Mouse (Mus musculus) forebrain, embryonic 14.5 days (tissue): ENCODE results near the gene Ccdc194. TPM values are rescaled to one million over a fixed set of nuclear protein-coding genes. Genes with fewer than 3 reads are reported as not detected.

Experiments used
- ATAC-seq: fragments of 200-750 bp; cut with Nextera tagmentation; 2 replicates; pipeline ENCODE4 v1.8.0; 2017; ENCODE audit warnings: mild to moderate bottlenecking, moderate library complexity
- DNase-seq: peaks from one replicate; pipeline ENCODE4 v3.0.0-alpha.2; 2015; ENCODE audit warnings: low spot score
- H3K27ac ChIP-seq: fragments of 300-500 bp; sonication (generic); 2 replicates; pipeline ENCODE4 v1.5.1; 2014; ENCODE audit warnings: low read depth, mild to moderate bottlenecking, control low read depth, low read length, moderate library complexity
- H3K27me3 ChIP-seq: fragments of 300-500 bp; sonication (generic); replicated peaks from 2 replicates; pipeline ENCODE4 v1.6.1; 2014; ENCODE audit warnings: low read length, control low read depth, mixed read lengths; ENCODE audit not compliant: control insufficient read depth, insufficient read depth
- H3K36me3 ChIP-seq: fragments of 300-500 bp; sonication (generic); 2 replicates; pipeline ENCODE4 v1.6.1; 2014; ENCODE audit warnings: low read length, control low read depth; ENCODE audit not compliant: control insufficient read depth, insufficient read depth
- H3K4me1 ChIP-seq: fragments of 300-500 bp; sonication (generic); 2 replicates; pipeline ENCODE4 v1.6.1; 2014; ENCODE audit warnings: antibody characterized with exemption, low read length, control low read depth; ENCODE audit not compliant: control insufficient read depth, insufficient read depth
- H3K4me2 ChIP-seq: fragments of 300-500 bp; sonication (generic); 2 replicates; pipeline ENCODE4 v1.6.1; 2014; ENCODE audit warnings: mild to moderate bottlenecking, control low read depth, low read length
- H3K4me3 ChIP-seq: fragments of 300-500 bp; sonication (generic); 2 replicates; pipeline ENCODE4 v1.5.1; 2014; ENCODE audit warnings: low read depth, low read length, control low read depth
- H3K9ac ChIP-seq: fragments of 300-500 bp; sonication (generic); 2 replicates; pipeline ENCODE4 v1.6.1; 2014; ENCODE audit warnings: mild to moderate bottlenecking, low read length, control low read depth, moderate library complexity
- H3K9me3 ChIP-seq: fragments of 300-500 bp; sonication (generic); replicated peaks from 2 replicates; pipeline ENCODE4 v1.6.1; 2016; ENCODE audit warnings: low read length, control low read depth, mixed read lengths; ENCODE audit not compliant: control insufficient read depth
- WGBS: fragments of 180-500 bp; shearing (Covaris S2); extraction: QIAGEN DNeasy Blood & Tissue Kit; methylation state at CpG from one replicate; pipeline ENCODE4 v1.1.7; 2014; 5-methylcytosine and 5-hydroxymethylcytosine counted together
- polyA plus RNA-seq: library from polyadenylated mRNA; unstranded; fragments of >200 nt; fragmentation: Nextera tagmentation; extraction: Ambion mirVana; gene quantifications from 2 replicates; pipeline ENCODE4 v1.2.1, GENCODE M21; 2014

Ccdc194 gene
- polyA plus RNA-seq, 1 experiment from 2014 or later, result 0.13 TPM

DNA sequence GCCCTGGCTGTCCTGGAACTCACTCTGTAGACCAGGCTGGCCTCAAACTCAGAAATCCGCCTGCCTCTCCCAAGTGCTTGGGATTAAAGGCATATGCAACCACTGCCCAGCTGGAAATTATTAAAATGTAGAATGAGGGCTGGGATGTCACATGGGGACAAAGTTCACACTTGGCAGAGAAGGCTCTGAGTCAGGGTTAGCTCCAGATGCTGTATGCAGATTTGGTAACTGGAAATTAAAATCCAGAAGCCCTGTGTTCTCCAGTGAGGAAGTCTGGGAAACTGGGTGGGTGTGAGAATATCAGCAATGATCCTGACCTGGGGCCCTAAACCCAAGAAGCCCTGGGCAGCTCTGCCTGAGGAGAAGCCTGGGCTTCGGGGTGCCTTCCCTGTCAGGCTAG lies 16.2 kb downstream of the Ccdc194 start:
- no peak for DNase-seq

DNA sequence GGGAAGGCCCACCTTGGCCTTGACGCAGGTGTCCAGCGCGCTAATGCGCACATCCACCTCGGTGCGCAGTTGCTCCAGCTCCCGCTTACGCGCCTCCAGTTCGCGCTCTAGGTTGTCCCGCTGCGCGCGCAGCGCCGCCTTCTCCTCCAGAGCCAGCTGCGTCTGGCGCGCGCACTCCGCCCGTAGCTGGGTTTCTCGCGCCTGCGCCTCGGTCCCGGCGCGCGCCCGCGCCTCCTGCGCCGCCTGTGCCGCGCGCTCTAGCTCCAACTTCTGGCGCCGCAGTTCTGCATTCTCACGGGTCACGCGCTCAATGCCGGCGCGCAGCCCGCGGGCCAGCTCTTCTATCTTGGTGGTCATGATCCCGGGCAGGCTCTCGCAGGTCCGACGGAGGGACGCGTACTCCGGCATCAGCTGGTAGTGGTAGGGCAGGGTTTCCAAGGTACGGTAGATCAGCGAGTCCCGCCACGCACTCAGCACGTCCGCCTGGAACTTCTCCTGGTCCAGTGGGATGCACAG lies 17.9 kb downstream of the Ccdc194 start:
- H3K4me2 ChIP-seq, result peak overlapping the region; percentile 56
- peak overlapping the region; percentile 45 for H3K9ac ChIP-seq
- H3K4me1 ChIP-seq, result no peaks in the 10 kb centered on the region
- peak overlapping the region; percentile 29 for H3K4me3 ChIP-seq
- no peaks in the 10 kb centered on the region for H3K36me3 ChIP-seq
- H3K27me3 ChIP-seq, result peaks cover 32% of the 10 kb centered on the region
- no peak overlapping the region for H3K27ac ChIP-seq
- peak; percentile 90 for ATAC-seq
- WGBS, result 0% methylated on average over 59 of the region's 61 CpGs
- no peaks in the 10 kb centered on the region for H3K9me3 ChIP-seq
- DNase-seq, result peak; percentile 94

More for the DNA sequence above, 16.2 kb downstream of the Ccdc194 start:
- H3K9me3 ChIP-seq, result no peaks in the 10 kb centered on the region
- H3K4me1 ChIP-seq, result no peaks in the 10 kb centered on the region
- H3K4me2 ChIP-seq, result no peak overlapping the region
- ATAC-seq, result no peak
- 63% methylated on average over 2 of the region's 2 CpGs for WGBS
- H3K27ac ChIP-seq, result no peak overlapping the region
- H3K4me3 ChIP-seq, result no peak overlapping the region
- no peak overlapping the region for H3K9ac ChIP-seq
- H3K36me3 ChIP-seq, result no peaks in the 10 kb centered on the region
- H3K27me3 ChIP-seq, result peaks cover 32% of the 10 kb centered on the region

DNA sequence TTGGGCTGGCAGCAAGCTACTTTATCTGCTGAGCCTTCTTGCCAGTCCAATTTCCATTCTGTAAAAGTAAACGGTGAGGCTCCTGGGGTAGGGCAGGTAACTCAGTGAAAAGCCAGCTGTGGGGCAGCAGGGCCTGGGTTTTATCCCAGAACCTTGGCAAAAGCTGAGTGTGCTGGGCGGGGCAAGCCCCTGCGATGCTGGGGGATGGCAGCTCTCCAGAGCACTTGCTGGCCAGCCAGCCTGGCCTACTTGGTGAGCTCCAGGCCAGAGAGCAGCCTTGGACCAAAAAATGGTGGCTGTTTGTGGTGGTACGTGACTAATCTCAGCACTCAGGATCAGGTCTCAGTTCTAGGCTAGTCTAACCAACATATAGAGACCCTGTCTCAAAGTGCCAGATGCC lies 19.5 kb downstream of the Ccdc194 start:
- no peak overlapping the region for H3K27ac ChIP-seq
- H3K27me3 ChIP-seq, result peaks cover 32% of the 10 kb centered on the region
- H3K4me2 ChIP-seq, result no peak overlapping the region
- no peaks in the 10 kb centered on the region for H3K9me3 ChIP-seq
- no peaks in the 10 kb centered on the region for H3K36me3 ChIP-seq
- no peak overlapping the region for H3K4me3 ChIP-seq
- H3K4me1 ChIP-seq, result no peaks in the 10 kb centered on the region
- ATAC-seq (no peak), DNase-seq (no peak)
- no peak overlapping the region for H3K9ac ChIP-seq
- 82% methylated on average over 4 of the region's 4 CpGs for WGBS

DNA sequence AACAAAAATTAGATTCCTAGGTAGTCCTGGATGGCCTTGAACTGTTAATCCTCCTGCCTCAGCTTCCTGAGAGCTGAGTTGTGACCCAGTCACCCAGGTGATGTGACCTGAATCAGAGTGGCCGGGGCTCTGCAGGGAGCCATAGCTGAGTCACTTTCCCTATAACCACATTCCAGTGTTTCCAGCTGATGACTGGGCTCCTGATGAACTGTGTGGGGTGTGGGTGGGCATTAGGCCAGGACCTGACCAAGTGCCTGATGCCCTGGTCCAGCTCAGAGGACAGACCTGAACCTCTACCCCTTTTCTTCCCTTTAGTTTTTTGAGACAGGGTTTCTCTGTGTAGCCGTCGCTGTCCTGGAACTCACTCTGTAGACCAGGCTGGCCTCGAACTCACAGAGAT lies 20.2 kb downstream of the Ccdc194 start:
- H3K4me3 ChIP-seq, result no peak overlapping the region
- no peak overlapping the region for H3K27ac ChIP-seq
- 89% methylated on average over 4 of the region's 4 CpGs for WGBS

DNA sequence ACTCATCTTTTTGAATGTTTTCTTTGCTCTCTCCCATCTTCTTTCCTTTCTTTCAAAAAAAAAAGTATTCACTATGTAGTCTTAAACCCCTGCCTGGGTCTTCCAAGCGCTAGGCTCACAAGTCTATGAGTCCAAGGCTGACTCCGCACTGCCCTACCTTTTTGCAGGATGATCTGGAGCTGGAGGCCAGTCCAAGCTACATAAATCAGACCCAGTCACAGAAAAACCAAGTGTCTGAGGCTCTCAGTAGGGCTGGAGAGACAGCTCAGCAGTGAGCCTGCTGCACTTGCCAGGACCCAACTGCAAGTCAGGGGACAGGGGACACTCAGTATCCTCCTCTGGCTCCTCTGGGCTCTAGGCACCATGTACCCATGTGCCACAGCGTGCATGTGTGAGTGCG lies 21.2 kb downstream of the Ccdc194 start:
- H3K4me3 ChIP-seq, result no peak overlapping the region
- H3K9ac ChIP-seq, result no peak overlapping the region
- no peak overlapping the region for H3K27ac ChIP-seq
- H3K4me1 ChIP-seq, result no peaks in the 10 kb centered on the region
- peaks cover 32% of the 10 kb centered on the region for H3K27me3 ChIP-seq
- no peaks in the 10 kb centered on the region for H3K36me3 ChIP-seq
- no peak overlapping the region for H3K4me2 ChIP-seq
- WGBS, result 90% methylated on average over 4 of the region's 4 CpGs
- no peaks in the 10 kb centered on the region for H3K9me3 ChIP-seq
- DNase-seq (no peak), ATAC-seq (no peak)

More for the DNA sequence above, 20.2 kb downstream of the Ccdc194 start:
- no peak overlapping the region for H3K4me2 ChIP-seq
- peaks cover 32% of the 10 kb centered on the region for H3K27me3 ChIP-seq
- H3K9ac ChIP-seq, result no peak overlapping the region
- H3K4me1 ChIP-seq, result no peaks in the 10 kb centered on the region
- DNase-seq, result no peak
- no peak for ATAC-seq
- no peaks in the 10 kb centered on the region for H3K9me3 ChIP-seq
- H3K36me3 ChIP-seq, result no peaks in the 10 kb centered on the region

DNA sequence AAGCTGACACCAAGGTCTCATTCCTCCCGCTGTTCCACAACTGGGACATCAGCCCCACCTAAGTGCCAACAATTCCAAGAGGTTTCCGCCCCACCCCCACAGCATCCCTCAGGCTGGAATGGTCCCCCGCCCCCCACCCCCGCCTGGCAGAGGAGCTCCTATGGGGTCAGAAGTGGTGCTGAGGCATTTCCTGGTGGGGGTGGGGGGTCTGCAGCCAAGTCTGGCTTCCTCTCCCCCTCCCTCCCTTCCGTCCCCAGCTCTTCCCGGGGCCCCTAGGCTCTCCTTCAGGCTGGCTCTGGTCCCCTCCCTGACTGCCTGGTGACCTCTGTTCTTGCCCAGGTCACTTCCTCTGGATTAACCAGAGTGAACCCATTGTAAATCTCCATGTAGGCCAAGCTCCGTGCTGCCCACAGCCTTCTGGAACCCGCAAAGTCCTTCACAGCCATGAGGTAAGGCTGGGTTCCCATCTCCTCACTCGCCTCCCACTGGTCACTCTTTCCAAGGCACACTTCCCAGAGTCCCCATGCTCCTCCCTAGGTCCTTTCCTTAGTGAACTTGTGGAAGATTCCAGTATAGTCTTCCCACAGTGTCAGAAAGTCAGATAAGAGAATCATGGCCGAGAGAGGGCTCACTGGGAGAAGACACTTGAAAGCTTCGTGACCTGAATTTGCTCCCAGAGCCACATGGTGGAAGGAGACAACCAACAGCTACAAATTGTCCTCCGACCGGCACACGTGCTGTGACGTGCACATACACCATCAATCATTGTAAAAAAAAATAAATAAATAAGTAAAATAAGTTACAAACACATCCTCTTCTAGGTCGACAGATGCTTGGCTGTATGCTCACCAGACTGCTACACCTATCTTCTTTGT lies 26.5 kb downstream of the Ccdc194 start:
- ATAC-seq, result no peak
- Histone ChIP-seq H3K27me3 (no peaks in the 10 kb centered on the region), H3K9me3 (no peaks in the 10 kb centered on the region), H3K36me3 (0 out of 2 replicates have a peak, but pooled peaks cover 7% of the 10 kb centered on the region), H3K4me1 (no peaks in the 10 kb centered on the region), H3K9ac (no peak overlapping the region), H3K4me2 (no peak overlapping the region), H3K4me3 (no peak overlapping the region), H3K27ac (no peak overlapping the region)
- WGBS, result 52% methylated on average over 15 of the region's 16 CpGs
- DNase-seq, result no peak

DNA sequence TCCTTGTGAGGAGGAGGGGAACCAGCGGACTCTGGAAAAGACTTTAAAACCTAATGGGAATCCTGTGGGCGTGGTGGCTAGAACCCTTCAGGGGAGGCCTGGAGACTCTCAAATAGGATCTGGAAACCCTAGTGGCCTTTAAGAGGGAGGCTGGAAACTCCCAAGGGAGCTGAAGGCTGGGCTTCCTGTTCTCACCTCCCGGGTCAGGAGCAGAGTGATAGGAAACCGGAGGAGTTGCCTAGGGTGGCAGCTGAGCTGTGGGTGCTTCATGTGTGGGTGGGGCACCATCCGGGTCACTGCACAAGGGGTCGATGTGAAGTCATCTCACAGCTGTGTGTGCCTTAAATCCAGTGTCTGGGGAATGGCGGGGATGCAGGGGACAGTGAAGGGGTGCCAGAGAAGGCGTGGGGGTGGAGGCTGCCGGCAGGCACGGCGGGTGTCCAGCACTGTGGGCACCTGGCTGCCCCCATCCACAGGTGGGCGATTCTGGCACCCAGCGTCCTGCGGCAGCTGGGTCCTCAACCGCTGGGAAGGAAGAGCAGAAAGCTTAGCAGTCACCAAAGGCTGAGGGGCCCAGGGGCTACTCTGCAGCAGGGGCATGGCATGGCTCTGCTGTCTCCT lies 27.5 kb downstream of the Ccdc194 start:
- WGBS, result 30% methylated on average over 15 of the region's 15 CpGs
- Histone ChIP-seq H3K27me3 (no peaks in the 10 kb centered on the region), H3K4me2 (no peak overlapping the region), H3K4me1 (no peaks in the 10 kb centered on the region), H3K4me3 (no peak overlapping the region), H3K9me3 (no peaks in the 10 kb centered on the region), H3K36me3 (peaks cover 14% of the 10 kb centered on the region; the same call in 1 of the 2 replicates), H3K9ac (no peak overlapping the region), H3K27ac (no peak overlapping the region)
- no peak for DNase-seq
- ATAC-seq, result no peak

DNA sequence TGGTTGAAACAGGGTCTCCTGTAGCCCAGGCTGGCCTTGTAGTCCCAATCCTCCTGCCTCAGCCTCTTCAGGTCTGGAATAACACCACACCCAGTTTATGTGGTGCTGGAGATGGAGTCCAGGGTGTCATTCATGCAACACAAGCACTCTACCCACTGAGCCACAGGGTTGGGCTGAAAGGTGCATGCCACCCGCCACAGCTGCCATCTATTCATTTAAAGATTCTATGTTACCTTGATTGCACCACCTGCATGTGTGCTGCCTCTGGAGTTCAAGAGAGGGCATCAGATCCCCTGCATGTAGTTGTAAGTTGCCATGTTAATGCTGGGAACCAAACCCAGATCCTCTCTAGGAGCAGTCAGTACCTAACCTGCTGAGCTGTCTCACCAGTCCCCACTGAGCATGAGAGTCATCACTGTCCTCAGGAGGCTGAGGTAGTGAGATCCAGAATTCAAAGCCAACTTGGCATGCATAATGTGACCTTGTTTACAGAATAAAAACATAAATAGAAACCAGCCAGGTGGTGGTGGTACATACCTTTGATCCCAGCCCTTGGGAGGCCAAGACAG lies 28.4 kb downstream of the Ccdc194 start:
- WGBS, result 93% methylated on average over 1 of the region's 1 CpGs
- no peak for ATAC-seq

More for the DNA sequence above, 28.4 kb downstream of the Ccdc194 start:
- no peak for DNase-seq
- no peak overlapping the region for H3K27ac ChIP-seq
- H3K4me1 ChIP-seq, result no peaks in the 10 kb centered on the region
- H3K4me2 ChIP-seq, result no peak overlapping the region
- no peaks in the 10 kb centered on the region for H3K9me3 ChIP-seq
- no peak overlapping the region for H3K9ac ChIP-seq
- no peak overlapping the region for H3K4me3 ChIP-seq
- no peaks in the 10 kb centered on the region for H3K27me3 ChIP-seq
- H3K36me3 ChIP-seq, result peaks cover 22% of the 10 kb centered on the region
